Mouse (Mus musculus): ENCODE results near the gene 4930524J08Rik. TPM values are rescaled to one million over a fixed set of nuclear protein-coding genes. Genes with fewer than 3 reads are reported as not detected.

4930524J08Rik gene
- total and polyA plus RNA-seq, 3 experiments, result 0.50 to 5.8 (median 0.72) TPM

- Histone ChIP-seq H3K27me3 (replicated peaks) (no peaks in the 10 kb centered on the region), H3K79me2 (replicated peaks; ENCODE audit: control insufficient read depth, extremely low read depth, insufficient read depth, poor library complexity, severe bottlenecking) (no peaks in the 10 kb centered on the region), H3K4me1 (ENCODE audit: control insufficient read depth in 1 of 2, insufficient read depth in 2 of 2) (no peaks in the 10 kb centered on the region), H3K4me3 (replicated peaks in 1 of 3; ENCODE audit: low read depth in 2 of 3, low read length in 2 of 3, poor library complexity in 1 of 3) (no peak overlapping the region), H3K36me3 (replicated peaks in 1 of 2; ENCODE audit: control insufficient read depth in 1 of 2, insufficient read depth in 1 of 2, low read length in 1 of 2) (peaks cover 3 to 12% of the 10 kb centered on the region in 2 experiments), H3K27ac (ENCODE audit: insufficient read depth, low read depth) (no peak overlapping the region), H3K9ac (ENCODE audit: insufficient read depth, low read depth) (no peak overlapping the region), H3K9me3 (replicated peaks; ENCODE audit: low read length) (no peaks in the 10 kb centered on the region), H3K4me2 (ENCODE audit: insufficient read depth, low read depth, poor library complexity, severe bottlenecking) (no peak overlapping the region)
- dilution Hi-C loops (cut with MboI; ENCODE audit: extremely low pct_ligation_motif_present, extremely low pct_unique_long_range_greater_than_20kb, low sequenced_read_pairs), result no loop called here
- no peak for DNase-seq (ENCODE audit: extremely low read depth)
- TF ChIP-seq JUND (conservative IDR thresholded peaks at IDR 0.05; ENCODE audit: low read depth, low read length) (no peak), EP300 (IDR thresholded peaks at IDR 0.05; ENCODE audit: low read length) (no peak), ZNF384 (IDR thresholded peaks at IDR 0.05; ENCODE audit: low read depth, low read length) (no peak), TBP (conservative IDR thresholded peaks at IDR 0.05; ENCODE audit: low read depth, low read length) (no peak), USF1 (IDR thresholded peaks at IDR 0.05; ENCODE audit: low read depth, low read length) (no peak), ZMIZ1 (IDR thresholded peaks at IDR 0.05; ENCODE audit: low read depth, low read length) (no peak), BHLHE40 (IDR thresholded peaks at IDR 0.05; ENCODE audit: low read depth, low read length) (no peak), MAZ (IDR thresholded peaks at IDR 0.05; ENCODE audit: low read depth, low read length) (no peak), NRF1 (IDR thresholded peaks at IDR 0.05; ENCODE audit: low read depth, low read length) (no peak), ETS1 (conservative IDR thresholded peaks at IDR 0.05; ENCODE audit: low read depth, low read length) (no peak), TCF12 (IDR thresholded peaks at IDR 0.05; ENCODE audit: low read depth, low read length) (no peak), IRF4 (IDR thresholded peaks at IDR 0.05; ENCODE audit: low read depth, low read length) (no peak), JUN (IDR thresholded peaks at IDR 0.05; ENCODE audit: insufficient read depth, low read depth, low read length) (no peak), MXI1 (IDR thresholded peaks at IDR 0.05; ENCODE audit: low read depth, low read length) (no peak)
- in situ Hi-C loops (cut with MboI; ENCODE audit: low pct_ligation_motif_present, low pct_unique_long_range_greater_than_20kb, low sequenced_read_pairs), result no loop called here
Measured at GRCm38 (mm10) chr5:99952513-99952912, 26.3 kb upstream of the 4930524J08Rik start.

GRCm38 (mm10) chr5:99953883-99954282 is 25.0 kb upstream of the 4930524J08Rik start:
- dilution Hi-C loops (cut with MboI; ENCODE audit: extremely low pct_ligation_motif_present, extremely low pct_unique_long_range_greater_than_20kb, low sequenced_read_pairs), result no loop called here
- no peaks in the 10 kb centered on the region for H3K4me1 ChIP-seq (ENCODE audit: control insufficient read depth in 1 of 2, insufficient read depth in 2 of 2)
- no peak overlapping the region for H3K27ac ChIP-seq (ENCODE audit: insufficient read depth, low read depth)
- no peak for TF ChIP-seq NRF1 (IDR thresholded peaks at IDR 0.05; ENCODE audit: low read depth, low read length)
- no peak for TF ChIP-seq UBTF (IDR thresholded peaks at IDR 0.05; ENCODE audit: low read depth, low read length)
- no peak for TF ChIP-seq MAX (IDR thresholded peaks at IDR 0.05; ENCODE audit: low read length)
- TF ChIP-seq ETS1 (conservative IDR thresholded peaks at IDR 0.05; ENCODE audit: low read depth, low read length), result no peak
- TF ChIP-seq HCFC1 (IDR thresholded peaks at IDR 0.05; ENCODE audit: low read depth, low read length), result no peak
- no peak for TF ChIP-seq CTCF (conservative IDR thresholded peaks at IDR 0.05 in 1 of 2, IDR thresholded peaks at IDR 0.05 in 1 of 2; ENCODE audit: low read depth in 2 of 2, low read length in 2 of 2)
- no peak for TF ChIP-seq USF1 (IDR thresholded peaks at IDR 0.05; ENCODE audit: low read depth, low read length)
- no peak for TF ChIP-seq MXI1 (IDR thresholded peaks at IDR 0.05; ENCODE audit: low read depth, low read length)
- TF ChIP-seq CHD1 (IDR thresholded peaks at IDR 0.05; ENCODE audit: low read depth, low read length), result no peak
- TF ChIP-seq ZC3H11A (IDR thresholded peaks at IDR 0.05; ENCODE audit: low read depth, low read length), result no peak
- TF ChIP-seq ZKSCAN1 (IDR thresholded peaks at IDR 0.05; ENCODE audit: borderline replicate concordance, low read depth, low read length), result no peak
- H3K79me2 ChIP-seq (replicated peaks; ENCODE audit: control insufficient read depth, extremely low read depth, insufficient read depth, poor library complexity, severe bottlenecking), result no peaks in the 10 kb centered on the region
- H3K9me3 ChIP-seq (replicated peaks; ENCODE audit: low read length), result no peaks in the 10 kb centered on the region
- H3K36me3 ChIP-seq (replicated peaks in 1 of 2; ENCODE audit: control insufficient read depth in 1 of 2, insufficient read depth in 1 of 2, low read length in 1 of 2), result peaks cover 8 to 18% of the 10 kb centered on the region in 2 experiments
- in situ Hi-C loops (cut with MboI; ENCODE audit: low pct_ligation_motif_present, low pct_unique_long_range_greater_than_20kb, low sequenced_read_pairs), result no loop called here
- no peak overlapping the region for H3K9ac ChIP-seq (ENCODE audit: insufficient read depth, low read depth)
- no peak for DNase-seq (ENCODE audit: extremely low read depth)
- no peaks in the 10 kb centered on the region for H3K27me3 ChIP-seq (replicated peaks)
- H3K4me3 ChIP-seq (replicated peaks in 1 of 3; ENCODE audit: low read depth in 2 of 3, low read length in 2 of 3, poor library complexity in 1 of 3), result no peak overlapping the region
- no peak overlapping the region for H3K4me2 ChIP-seq (ENCODE audit: insufficient read depth, low read depth, poor library complexity, severe bottlenecking)
